Mouse (Mus musculus): ENCODE data around the gene Mef2d.

Gene Mef2d

GRCm38 (mm10) chr3:88137821-88138220 is 4.4 kb upstream of the Mef2d start:
- no peak for DNase-seq (ENCODE audit: low read depth, low spot score)

GRCm38 (mm10) chr3:88138336-88139242 is 3.6 kb upstream of the Mef2d start:
- DNase-seq (ENCODE audit: low read depth, low spot score) = peak; percentile 42

GRCm38 (mm10) chr3:88139243-88140177 is 2.7 kb upstream of the Mef2d start:
- no peak for DNase-seq (ENCODE audit: low read depth, low spot score)

- DNase-seq (ENCODE audit: low read depth, low spot score) = no peak
Measured at GRCm38 (mm10) chr3:88140178-88140902, 1.8 kb upstream of the Mef2d start.

GRCm38 (mm10) chr3:88140903-88141430 is 1.2 kb upstream of the Mef2d start:
- DNase-seq (ENCODE audit: low read depth, low spot score) = no peak

GRCm38 (mm10) chr3:88141439-88141786 is 759 bp upstream of the Mef2d start:
- DNase-seq (ENCODE audit: low read depth, low spot score) = no peak

- no peak for DNase-seq (ENCODE audit: low read depth, low spot score)
Measured at GRCm38 (mm10) chr3:88142546-88142915, 359 bp downstream of the Mef2d start.

- no peak for DNase-seq (ENCODE audit: low read depth, low spot score)
Measured at GRCm38 (mm10) chr3:88142916-88143771, 972 bp downstream of the Mef2d start.

GRCm38 (mm10) chr3:88143961-88144486 is 1.9 kb downstream of the Mef2d start:
- DNase-seq (ENCODE audit: low read depth, low spot score) = no peak

GRCm38 (mm10) chr3:88144648-88145410 is 2.7 kb downstream of the Mef2d start:
- DNase-seq (ENCODE audit: low read depth, low spot score) = no peak

GRCm38 (mm10) chr3:88145411-88145782 is 3.2 kb downstream of the Mef2d start:
- no peak for DNase-seq (ENCODE audit: low read depth, low spot score)

- no peak for DNase-seq (ENCODE audit: low read depth, low spot score)
Measured at GRCm38 (mm10) chr3:88145952-88146351, 3.8 kb downstream of the Mef2d start.

- no peak for DNase-seq (ENCODE audit: low read depth, low spot score)
Measured at GRCm38 (mm10) chr3:88146376-88147112, 4.4 kb downstream of the Mef2d start.

- no peak for DNase-seq (ENCODE audit: low read depth, low spot score)
Measured at GRCm38 (mm10) chr3:88147444-88147843, 5.3 kb downstream of the Mef2d start.

- no peak for DNase-seq (ENCODE audit: low read depth, low spot score)
Measured at GRCm38 (mm10) chr3:88147866-88148265, 5.7 kb downstream of the Mef2d start.

GRCm38 (mm10) chr3:88148354-88148753 is 6.2 kb downstream of the Mef2d start:
- no peak for DNase-seq (ENCODE audit: low read depth, low spot score)

- DNase-seq (ENCODE audit: low read depth, low spot score) = no peak
Measured at GRCm38 (mm10) chr3:88148776-88149509, 6.8 kb downstream of the Mef2d start.

GRCm38 (mm10) chr3:88149510-88149974 is 7.4 kb downstream of the Mef2d start:
- DNase-seq (ENCODE audit: low read depth, low spot score) = no peak
